Mouse (Mus musculus) gonadal fat pad, adult 2 months (tissue): ENCODE data around the gene Plce1. TPM values are rescaled to one million over a fixed set of nuclear protein-coding genes. Genes with fewer than 3 reads are reported as not detected.
"Not testable (repeated sequence)": the region's sequence is repeated elsewhere in the genome, so short reads cannot be mapped to it uniquely, and the experiment has no call there.

ENCODE experiments used
- DNase-seq: peaks from one replicate; pipeline ENCODE4 v3.0.0-alpha.2; 2012; ENCODE audit warnings: low read depth
- polyA plus RNA-seq: library from polyadenylated mRNA; depleted of rRNA; stranded (reverse); fragments of >200 nt; gene quantifications from 2 replicates; pipeline ENCODE4 v1.2.3, GENCODE M21; 2012

Gene Plce1
- polyA plus RNA-seq, 1 experiment, result 5.4 TPM

DNA sequence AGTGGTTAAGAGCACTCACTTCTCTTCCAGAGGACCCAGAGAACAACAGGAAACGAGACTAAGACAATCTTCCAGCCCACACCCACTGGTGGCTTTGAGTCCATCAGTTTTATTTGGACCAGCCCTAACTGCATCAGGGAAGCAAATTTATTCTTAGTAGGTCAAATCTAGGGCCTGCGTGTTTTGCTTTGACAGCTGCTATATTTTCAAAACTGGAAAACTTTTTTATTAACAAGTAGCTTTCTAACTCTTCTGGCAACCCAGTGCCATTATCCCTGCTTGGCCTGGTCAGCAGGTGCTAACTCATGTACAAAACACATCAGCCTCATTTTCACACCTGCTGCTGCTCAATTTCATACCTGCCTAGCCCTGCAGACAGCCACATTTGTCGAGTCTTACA lies 151.3 kb downstream of the Plce1 start:
- DNase-seq, result no peak

GRCm38 (mm10) chr19:38633306-38633705 lies 152.4 kb downstream of the Plce1 start:
- DNase-seq, result no peak

- DNase-seq, result no peak
Observed at GRCm38 (mm10) chr19:38639050-38639449, 158.1 kb downstream of the Plce1 start.

- DNase-seq, result no peak
Observed at GRCm38 (mm10) chr19:38639805-38640204, 158.9 kb downstream of the Plce1 start.

DNA sequence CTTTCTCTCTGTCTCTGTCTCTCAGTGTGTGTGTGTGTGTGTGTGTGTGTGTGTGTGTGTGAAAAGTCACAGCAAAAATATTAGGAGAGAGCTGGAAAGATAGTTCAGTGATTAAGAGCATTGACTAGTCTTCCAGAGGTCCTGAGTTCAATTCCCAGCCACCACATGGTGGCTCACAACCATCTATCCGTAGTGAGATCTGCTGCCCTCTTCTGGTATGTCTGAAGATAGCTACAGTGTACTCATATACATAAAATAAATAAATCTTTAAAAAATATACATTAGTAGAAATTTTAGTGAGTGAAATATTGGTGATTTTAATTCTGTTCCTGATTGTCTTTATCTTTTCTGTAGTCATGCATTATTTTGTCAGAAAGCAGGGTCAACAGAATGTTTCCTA lies 161.6 kb downstream of the Plce1 start:
- not testable (repeated sequence) for DNase-seq

DNA sequence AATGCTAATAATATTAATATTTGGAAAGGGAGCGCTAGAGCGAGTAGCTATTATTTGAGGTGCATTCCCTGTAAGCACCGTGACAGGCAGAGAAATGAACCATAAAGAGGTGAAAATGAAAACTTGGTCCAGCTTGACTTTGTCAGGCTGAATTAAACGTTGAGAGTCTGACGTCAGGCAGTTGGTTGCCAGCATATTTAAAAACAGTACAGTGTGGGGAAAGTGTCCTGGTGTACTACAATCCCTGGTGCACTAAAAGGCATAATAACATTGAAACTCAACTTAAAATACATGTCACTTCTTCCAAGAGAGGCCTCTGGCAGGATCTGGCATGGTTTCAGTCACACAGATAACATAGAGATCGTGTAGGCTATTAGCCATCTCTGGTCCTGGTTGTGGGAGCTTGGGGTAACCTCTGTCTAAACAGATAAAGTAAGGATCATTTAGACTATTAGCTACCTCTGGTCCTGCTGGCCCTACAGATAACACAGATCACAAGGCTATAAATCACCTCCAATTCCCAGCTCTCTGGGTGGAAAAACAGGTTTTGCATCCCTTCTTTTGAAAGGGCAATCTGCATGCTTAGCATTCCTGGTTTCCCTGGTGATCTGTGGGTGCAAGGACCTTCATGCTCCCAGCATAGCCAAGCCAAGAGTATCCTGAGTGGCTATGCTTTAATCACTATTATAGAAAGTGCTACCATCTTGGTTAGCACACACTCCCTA lies 164.1 kb downstream of the Plce1 start:
- no peak for DNase-seq

DNA sequence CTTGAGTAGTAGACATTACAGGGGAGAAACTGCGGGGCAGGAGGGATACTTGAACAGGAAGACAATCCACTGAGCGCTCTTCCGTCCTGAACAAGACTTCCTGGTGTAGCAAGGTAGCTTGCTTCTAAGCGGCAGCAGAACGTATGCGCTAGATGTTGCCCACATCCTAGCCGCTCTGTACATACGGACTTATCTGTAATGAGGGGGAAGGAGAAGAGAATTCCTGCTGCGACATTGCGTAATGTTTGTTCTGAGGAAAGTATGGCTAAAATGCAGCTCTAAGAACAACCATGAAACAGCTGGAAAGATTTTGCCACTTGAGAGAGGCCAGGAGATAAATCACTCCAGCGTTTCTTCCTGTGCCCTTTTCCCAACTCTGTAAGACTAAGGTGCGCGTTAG lies 177.1 kb downstream of the Plce1 start:
- DNase-seq, result no peak

DNA sequence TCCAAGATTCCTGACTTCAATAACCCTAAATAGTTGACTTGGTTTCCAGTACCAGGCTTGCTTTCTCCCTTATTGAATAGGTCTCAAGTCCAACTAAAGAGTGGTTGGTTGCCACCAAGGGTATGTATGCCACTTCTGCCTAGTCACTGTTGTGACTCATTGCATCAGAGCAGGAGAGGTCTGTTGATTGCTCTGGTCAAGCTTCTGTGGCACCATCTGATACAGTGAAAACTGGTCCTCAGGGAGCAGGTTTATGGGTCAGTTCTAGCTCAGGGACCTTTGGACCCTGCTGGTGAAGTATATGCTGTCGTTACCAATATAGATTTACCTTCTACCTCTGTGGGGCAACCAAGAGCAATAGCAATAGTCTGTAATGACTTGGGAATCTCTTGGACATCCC lies 184.5 kb downstream of the Plce1 start:
- DNase-seq, result no peak

DNA sequence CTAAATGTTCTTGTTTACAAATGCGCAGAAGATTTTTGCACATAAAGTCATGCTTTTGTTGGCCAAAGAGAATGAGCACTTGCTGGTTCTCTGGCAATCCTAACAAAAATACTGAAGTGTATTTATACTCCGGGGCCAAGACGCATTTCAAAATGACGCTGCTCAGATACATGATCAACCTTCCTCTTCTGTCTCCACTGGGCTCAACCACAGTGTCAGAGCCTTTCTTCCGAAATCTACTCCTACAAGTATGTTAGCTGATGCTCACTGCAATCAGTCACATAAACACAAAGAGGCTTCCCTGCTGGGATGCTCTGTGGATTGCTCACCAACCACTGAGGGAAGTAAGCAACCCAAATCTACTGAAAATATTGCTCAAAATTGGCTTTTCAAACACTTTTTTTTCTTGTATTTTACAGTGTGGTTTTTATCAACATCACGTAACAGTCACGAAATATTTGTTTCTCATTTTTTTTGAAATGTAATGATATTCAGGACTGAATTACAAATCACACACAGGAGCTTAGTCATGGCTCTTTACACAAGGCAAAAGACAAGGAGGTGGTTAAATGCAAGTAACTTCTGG lies 191.2 kb downstream of the Plce1 start:
- no peak for DNase-seq

DNA sequence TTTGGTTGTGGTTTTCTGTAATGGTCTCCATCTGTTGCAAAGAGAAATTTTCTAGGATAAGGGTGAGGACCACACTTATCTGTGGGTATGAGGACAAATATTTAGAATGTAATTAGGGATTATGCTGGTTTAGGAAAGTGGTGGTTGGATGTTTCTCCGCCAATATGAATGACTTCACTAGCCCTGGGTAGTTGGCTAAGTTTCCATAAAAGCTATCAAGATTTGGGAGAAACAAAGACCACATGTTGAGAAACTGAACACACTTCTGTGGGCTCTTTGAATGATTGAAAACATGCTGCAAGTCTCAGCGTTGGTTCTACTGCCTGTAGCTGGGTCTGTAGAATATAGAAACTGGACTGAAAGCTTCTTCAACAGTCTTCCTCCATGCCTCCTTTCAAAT lies 193.0 kb downstream of the Plce1 start:
- no peak for DNase-seq

GRCm38 (mm10) chr19:38678655-38679054 lies 197.7 kb downstream of the Plce1 start:
- DNase-seq, result no peak

- DNase-seq, result no peak
Observed at GRCm38 (mm10) chr19:38679520-38679919, 198.6 kb downstream of the Plce1 start.

DNA sequence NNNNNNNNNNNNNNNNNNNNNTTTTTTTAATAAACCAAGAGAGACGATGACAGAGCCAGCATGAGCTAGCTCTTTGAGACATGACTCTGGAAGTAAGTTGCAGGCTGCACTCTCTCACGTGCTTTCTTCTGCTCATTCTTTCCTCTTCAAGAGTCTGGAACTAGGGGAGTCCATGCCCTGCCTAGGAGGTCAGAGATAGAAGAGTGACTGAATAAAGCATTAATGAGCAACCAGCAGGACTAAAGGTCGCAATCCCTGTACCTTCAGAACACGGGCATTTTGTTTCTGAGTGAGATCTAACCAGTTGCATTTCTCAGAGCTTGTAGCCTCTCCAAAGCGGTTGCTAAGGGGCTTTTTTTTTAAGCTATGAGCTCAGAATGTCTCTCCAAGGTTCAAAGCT lies 206.4 kb downstream of the Plce1 start:
- no peak for DNase-seq

DNA sequence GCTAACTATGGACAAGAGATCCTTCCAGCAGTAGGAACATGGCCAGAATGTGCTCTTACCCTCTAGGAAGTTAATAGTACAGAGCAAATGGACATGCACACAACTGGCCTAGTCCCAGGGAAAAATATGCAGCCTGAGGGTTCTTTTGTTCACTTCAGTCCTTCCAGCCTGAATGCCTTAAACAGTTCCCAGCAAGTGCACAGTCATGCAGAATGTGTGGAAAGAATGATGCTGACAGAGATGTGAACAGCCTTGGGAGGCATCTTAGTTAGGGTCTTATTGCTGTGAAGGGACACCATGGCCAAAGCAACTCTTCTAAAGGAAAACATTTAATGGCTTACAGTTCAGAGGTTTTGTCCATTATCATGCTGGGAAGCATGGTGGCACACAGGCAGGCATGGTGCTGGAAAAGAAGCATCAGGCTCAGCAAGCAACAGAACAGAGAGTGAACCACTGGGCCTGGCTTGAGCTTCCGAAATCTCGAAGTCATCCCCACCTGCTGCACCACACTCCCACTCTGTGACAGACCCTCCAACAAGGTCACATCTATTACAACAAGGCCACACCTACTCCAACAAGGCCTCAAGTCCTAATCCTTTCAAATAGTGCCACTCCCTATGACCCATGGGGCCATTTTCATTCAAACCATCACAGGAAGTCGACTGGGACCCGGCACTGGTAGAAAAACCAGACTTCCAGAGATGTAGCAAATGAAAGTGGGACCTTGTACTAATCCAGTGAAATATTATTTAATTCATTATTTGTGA lies 208.0 kb downstream of the Plce1 start:
- no peak for DNase-seq

GRCm38 (mm10) chr19:38690276-38690675 lies 209.4 kb downstream of the Plce1 start:
- no peak for DNase-seq

GRCm38 (mm10) chr19:38691533-38691932 lies 210.6 kb downstream of the Plce1 start:
- no peak for DNase-seq

DNA sequence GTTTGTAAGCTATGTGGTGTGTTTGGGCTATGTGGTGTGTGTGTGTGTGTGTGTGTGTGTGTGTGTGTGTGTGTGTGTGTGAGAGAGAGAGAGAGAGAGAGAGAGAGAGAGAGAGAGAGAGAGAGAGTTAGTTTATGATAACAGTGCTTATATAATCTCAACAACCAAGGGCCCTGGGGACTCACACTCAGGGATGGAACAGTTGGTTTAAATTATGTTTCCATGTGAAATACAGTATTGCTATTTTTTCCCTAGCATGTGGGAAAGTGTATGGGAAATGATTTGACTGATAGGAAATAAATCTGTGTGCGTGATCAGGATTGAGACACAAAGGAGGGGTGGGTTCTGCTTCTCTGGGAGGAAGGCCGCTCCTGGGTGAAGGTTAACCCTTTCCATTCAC lies 212.4 kb downstream of the Plce1 start:
- no peak for DNase-seq

DNA sequence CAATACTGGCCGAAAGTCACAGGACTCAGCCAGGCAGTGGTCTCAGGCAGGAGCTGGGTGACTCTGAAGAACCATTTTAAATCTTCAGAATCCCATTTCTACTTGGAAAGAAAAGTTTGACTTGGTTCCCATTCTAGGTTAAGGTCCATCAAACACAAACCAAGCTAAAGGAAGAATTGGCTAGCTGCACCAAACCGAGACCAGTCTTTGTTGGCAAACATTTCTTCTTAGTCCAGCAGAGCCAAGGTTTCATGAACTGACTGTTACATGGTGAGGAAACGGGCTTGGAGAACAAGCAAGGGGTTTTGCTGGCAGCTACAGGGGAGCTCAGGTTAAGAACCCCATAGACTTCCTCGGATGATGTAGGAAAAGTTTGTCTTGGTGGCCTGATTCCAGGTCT lies 212.9 kb downstream of the Plce1 start:
- no peak for DNase-seq

- DNase-seq, result no peak
Observed at GRCm38 (mm10) chr19:38701776-38702175, 220.9 kb downstream of the Plce1 start.

GRCm38 (mm10) chr19:38704742-38705141 lies 223.8 kb downstream of the Plce1 start:
- DNase-seq, result no peak

- DNase-seq, result no peak
Observed at GRCm38 (mm10) chr19:38705244-38705643, 224.3 kb downstream of the Plce1 start.

GRCm38 (mm10) chr19:38706449-38706848 lies 225.5 kb downstream of the Plce1 start:
- no peak for DNase-seq

DNA sequence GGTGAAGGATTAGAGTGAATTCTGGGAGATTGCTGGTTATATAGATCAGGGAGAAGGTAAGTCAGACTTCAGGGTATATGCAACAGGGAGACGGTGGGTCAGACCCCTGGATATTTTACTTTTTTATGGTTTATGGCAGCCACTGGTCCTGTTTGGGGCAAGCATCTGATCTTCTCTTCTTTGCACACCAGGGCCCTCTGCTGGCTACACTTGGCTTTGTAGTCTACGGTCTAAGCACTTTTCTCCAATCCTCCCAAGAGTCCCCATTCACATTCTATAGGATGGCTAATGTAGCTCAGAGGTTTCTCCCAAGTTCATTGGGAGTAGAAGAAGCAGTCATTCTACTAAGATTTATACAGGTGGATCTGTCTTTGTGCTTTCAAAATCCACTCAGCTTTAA lies 228.5 kb downstream of the Plce1 start:
- DNase-seq, result no peak
